Mouse (Mus musculus): ENCODE measurements around the gene Cdh6.

Gene Cdh6

DNA sequence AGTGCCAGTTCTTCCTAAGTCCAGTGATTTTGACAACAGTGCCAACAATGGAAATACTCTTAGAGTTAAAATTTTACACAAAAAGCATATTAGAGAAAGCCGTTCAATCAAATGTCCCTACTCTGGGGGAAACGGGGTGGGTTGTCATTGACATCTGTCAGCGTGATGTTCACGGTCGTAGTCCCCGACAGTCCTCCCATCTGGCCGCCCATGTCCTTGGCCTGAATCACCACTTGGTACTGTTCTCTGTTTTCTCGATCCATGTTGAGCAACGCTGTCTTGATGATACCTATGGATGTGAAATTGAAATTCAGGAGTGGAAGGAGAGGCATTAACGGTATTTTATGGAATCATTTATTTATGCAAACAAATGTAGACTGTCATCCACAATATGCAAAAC, 116.2 kb downstream of the Cdh6 start:
- DNase-seq, result no peak

DNA sequence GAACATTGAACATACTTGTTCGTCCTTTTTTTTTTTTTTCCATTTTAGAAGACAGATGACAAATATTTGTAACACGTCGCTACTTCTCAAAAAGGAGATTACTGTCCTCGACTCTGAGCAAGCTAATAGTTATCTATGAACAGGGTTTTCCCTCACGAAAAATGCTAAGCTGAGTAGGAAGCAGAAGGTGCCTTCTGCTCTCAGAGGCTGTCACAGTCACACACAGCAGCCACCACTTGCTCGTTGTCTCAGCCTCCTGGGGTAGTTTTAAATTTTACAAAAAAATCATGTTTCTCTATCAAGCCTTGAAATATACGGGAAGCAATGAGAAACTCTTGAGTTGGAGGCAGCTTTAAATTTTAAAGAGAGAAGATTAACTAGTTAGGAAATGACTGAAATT, 125.6 kb downstream of the Cdh6 start:
- DNase-seq, result no peak

DNA sequence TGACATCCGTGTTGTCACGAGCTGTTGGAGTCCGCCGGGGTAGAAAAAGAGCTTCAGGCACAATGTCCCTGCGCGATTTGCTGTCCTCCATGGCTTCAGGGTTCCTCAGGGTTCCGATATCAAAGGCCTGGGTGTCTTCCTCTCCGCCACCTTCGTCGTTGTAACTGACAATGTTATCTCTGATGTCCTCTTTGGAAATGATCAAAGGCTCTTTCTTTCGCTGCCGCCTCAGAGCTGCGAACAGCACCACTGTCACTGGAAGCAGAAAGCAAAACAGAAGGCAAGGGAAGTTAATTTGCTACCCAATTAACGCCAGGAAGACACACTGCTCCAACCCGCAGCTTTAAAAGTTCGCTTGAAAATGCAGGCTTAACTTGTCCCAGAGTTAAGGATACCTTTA, 139.0 kb downstream of the Cdh6 start:
- DNase-seq, result no peak

DNA sequence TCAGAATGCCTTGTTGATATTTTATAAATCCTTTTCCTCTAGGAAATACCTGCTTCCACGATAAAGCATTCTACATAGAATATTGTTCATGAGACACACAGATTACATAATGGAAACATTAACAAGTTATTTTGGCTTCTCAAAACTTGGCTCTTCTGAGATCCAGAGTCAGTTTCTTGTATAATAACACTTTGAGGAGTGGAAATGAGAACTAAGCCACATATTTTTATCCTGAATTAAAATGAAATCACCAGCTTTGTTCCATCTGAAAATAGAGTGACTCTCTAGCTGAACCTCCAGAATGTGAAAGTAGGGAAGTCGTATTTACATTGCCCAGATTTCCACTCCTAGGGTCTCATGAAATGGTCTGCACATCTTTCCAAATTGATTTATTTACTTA, 142.8 kb downstream of the Cdh6 start:
- no peak for DNase-seq

DNA sequence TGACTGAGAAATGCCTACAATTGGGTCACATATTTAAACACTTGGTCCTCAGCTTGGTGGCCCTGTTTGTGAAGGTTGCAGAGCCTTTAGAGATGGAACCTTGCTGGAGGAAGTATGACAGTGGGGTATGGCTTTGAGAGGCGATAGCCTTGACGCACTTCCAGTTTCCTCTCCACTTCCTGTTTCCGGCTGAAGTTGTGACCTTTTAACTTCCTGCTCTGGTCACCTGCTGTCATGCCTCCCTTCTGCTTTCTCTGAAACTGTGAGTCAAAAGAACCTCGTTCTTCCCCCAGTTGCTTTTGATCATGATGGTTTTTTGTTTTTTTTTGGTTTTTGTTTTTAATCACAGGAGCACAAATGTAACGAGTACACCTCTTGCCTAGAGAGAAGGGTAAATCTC, 146.0 kb downstream of the Cdh6 start:
- no peak for DNase-seq

DNA sequence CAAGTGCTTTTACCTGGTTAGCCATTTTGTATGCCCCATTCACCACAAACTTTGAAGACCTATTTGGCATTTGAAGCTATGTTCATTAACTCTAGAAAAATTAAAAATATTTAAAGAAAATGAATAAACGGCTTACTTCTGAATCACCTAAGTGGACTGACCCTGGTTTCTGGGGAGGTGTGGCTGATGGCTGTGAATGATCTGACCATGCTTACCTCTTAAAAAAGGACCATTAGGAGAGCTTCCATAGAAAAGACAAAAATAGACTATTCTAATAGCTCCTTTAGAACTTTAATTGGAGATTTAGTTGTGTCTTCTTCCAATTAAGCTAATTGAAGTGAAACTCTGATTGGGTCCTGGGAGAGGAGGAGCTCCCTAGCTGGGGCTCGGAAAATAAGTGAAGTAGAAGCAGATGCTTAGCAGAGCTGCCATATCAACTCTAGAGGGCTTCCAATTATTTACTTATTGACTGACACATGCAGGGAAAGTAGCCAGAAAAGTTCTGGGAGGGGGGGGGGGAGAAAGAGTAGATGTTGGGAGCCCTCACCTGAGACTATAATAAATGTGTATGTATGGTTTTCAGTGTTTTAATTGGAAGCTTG, 156.6 kb downstream of the Cdh6 start:
- no peak for DNase-seq

DNA sequence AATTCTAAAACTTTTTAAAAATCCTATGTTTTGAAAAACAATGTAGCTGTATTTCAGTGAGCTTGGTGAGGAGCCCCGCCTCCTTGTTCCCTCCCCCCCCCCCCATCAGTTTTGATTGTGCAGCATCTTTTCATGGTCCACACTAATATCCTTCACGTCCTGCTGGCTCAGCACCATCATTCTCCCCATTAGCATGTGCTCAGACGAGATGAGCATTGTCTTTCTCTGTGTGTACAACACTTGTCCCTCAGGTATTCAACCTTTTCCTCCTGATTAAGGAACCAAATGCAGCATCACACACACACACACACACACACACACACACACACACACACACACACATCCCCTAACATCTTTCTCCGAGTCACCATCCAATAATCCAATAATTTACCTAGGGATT, 164.7 kb downstream of the Cdh6 start:
- no peak for DNase-seq

DNA sequence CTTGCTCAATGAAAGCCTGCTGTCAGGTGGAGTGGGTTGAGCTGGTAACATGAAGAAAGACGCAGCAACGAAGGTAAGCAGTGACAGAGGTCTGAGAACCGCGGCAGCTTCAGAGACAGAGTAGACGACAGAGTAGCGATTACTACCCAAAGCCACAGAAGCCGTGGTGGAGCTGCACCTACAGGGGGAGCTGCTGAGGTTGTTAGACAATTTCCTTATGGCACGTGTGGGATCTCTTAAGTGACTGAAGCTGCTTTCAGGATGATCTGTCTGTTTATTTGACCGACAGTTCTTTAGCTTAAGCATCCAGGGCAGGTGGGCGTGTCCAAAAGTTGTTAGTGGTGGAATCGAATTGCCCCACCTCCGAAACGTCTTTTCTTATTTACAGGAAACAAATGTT, 167.5 kb downstream of the Cdh6 start:
- DNase-seq, result no peak

DNA sequence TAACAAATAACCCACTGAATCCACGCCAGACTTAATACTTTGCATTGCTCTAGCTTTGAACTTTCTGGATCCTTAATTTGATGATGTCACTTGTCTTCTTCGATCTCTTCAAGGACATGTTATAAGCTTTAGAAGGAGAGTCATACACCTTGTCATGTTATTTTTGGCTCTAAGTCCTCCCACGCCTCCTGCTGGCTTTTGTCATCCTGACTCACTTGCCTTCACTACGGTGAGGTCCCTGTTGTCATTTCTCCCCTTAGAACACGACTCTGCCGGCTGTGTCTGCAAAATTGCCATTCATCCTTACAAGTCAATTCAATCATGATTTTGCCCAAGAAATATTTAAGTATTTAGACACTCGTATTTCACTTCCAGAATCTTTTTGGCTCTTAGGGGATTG, 171.9 kb downstream of the Cdh6 start:
- no peak for DNase-seq

DNA sequence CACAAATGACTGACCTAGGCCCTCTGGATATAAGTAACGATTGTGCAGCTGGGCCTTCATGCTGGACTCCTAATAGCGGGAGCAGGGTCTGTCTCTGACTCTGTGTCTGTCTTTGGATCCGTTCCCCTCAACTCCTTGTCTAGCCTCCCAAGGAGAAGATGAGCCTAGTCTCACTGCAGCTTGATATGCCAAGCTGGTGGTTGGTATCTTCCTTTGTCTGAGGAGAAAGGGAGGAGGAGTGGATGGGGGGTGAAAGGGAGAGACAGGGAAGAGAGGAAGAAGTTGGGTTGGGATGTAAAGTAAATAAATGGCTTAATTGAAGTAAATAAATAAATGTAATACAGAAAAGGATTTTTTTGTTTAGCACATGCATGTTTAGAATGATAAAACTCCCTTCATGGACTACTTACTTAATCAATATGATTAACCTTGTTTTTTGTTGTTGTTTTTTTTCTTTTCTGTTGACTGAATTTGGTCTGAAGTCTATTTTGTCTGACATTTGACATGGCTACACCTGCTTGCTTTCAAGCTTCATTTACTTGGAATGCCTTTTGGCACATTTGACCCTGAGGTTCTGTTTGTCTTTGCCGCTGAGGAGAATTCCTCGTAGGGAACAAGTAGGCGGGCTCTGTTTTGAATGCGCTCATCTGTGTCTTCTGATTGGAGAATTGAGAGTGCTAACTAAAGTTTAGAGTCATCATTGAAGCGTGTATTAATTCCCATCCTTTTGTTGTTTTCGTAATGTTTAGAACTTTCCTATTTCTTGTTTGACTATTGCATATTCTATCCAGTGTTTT, 178.7 kb downstream of the Cdh6 start:
- no peak for DNase-seq

Data from spleen, adult 18-20 months (tissue).